Mouse (Mus musculus): Measurements from ENCODE around the gene Ccdc174.
"Not testable (repeated sequence)": the region's sequence is repeated elsewhere in the genome, so short reads cannot be mapped to it uniquely, and the experiment has no call there.

Ccdc174 gene

DNA sequence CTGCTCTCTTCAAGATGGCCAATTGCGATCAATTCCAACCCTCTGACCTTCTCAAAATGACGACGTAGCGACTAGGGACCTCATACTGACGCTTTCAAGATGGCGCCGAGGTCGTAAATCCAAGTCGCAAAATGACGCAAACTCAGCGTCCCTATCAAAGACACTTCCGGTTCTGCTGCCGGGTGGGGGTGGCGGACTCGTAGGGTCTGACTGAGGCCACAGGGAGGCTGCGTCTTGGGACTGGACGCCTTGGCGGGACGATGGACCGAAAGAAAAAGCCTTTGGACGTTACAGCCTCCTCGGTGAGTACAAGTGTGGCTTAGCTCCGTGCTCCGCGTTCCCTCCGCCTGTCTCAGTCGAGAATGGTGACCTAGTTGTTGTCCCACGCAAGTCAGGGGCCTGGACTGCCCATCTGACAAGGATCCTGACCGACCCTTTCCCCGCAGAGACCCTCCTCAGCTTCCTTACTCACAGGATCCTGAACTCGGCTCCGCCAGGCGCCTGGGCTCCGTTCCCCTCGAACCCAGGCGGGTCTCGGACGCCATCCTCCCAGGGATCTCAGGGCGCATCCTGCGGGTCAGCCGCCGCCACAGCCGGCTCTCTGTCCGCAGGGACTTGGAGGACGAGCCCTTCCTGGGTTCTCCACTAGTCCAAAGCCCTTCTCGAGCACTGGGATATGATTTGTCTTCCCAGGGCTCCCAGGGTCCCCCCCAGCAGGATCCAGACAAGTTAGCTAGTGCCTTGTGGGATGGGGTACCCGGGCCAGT, at the start of gene Ccdc174:
Gene Ccdc174, plus strand, starts transcription at position 169 of the 767 bp plus-strand sequence.
- DNase-seq (ENCODE audit: low read depth, low spot score), result peak; percentile 99

DNA sequence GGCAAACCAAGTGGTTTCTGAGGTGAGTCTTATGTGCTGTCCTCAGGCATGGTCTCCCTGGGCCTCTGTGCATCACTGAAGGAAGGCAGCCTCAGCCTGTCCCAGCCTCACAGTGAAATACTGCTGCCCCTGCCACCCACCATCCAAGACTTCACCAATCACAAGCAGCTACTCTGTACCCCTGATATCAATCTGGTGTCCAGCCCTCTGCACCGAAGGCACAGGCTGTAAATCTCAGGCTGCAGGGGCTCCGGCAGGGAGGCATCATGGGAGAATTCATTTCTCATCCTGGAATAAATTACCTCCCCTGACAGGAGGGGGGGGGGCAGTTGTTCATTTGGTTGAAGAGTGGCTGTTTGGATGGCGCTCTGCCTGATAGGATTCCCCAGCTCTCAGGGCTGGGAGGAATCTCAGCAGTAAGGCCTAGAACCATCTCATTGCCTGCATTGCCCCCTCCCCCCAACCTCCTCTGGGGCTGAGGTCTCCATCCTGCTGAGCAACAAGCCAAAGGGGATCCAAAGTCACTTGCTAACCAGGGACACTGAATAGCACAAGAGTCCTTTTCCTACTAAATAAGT, 44.9 kb upstream of the Ccdc174 start:
- no peak for DNase-seq (ENCODE audit: low read depth, low spot score)

GRCm38 (mm10) chr6:91839010-91839871, 38.6 kb upstream of the Ccdc174 start:
- DNase-seq (ENCODE audit: low read depth, low spot score), result peak; percentile 85

GRCm38 (mm10) chr6:91842897-91843627, 34.8 kb upstream of the Ccdc174 start:
- DNase-seq (ENCODE audit: low read depth, low spot score), result no peak

- DNase-seq (ENCODE audit: low read depth, low spot score), result no peak
Measured at GRCm38 (mm10) chr6:91843628-91844153, 34.2 kb upstream of the Ccdc174 start.

DNA sequence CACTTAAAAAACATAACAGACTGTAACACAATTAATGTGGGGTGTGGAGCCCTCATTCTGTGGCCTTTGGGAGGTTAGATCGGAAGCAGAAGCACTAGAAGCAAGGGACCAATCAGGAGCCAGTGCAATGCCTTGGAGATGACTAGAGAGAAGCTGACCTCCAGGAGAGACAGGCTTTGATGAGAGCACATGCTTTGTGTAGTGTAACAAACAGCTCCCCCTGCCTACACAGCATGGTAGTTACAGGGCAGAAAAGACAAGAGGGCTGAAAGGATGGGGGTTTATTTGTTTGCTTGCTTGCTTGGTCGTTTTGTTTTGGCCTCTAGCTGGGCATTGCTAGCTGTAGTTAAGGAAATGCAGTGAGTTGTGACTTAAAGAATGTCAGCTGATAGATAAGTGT, 25.3 kb upstream of the Ccdc174 start:
- peak; percentile 40 for DNase-seq (ENCODE audit: low read depth, low spot score)

DNA sequence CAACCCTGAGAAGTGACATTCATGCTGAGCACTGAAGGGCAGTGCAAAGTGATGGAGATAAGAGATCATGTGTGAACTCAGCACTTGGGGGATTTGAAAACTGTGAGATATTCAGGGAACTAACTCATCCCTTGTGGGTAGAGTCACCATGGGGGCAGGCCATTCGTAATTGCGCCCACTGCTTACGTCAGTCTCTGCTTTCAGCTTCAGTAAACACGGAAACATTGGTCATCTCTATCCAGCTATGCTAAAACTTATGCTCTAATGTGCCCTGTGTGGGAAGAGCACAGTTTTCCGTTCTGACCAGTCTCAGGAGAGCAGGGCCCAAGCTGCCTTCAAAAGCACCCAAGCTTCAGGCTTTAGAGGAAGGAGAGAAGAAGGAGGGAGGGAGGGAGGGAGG, 19.5 kb upstream of the Ccdc174 start:
- no peak for DNase-seq (ENCODE audit: low read depth, low spot score)

GRCm38 (mm10) chr6:91862848-91863247, 15.0 kb upstream of the Ccdc174 start:
- DNase-seq (ENCODE audit: low read depth, low spot score), result no peak

DNA sequence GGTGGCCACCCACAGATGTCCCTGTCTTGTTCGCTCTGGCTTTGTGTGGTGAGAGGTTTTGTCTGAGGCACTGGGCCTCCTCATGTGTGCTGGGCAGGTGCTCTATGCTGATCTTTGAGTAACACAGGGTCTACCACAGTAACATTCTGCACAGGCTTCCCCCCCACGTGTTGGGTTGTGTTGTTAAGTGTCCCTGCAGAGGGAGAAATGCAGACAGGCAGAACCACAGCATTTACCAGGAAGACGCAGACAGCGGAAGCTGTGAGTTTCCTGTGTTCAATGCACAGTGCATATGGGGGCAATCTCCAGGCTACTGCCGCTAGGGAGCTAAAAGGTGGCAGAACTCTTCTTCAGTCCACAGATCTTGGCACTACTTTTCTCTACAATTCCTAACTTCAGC, 13.3 kb upstream of the Ccdc174 start:
- no peak for DNase-seq (ENCODE audit: low read depth, low spot score)

DNA sequence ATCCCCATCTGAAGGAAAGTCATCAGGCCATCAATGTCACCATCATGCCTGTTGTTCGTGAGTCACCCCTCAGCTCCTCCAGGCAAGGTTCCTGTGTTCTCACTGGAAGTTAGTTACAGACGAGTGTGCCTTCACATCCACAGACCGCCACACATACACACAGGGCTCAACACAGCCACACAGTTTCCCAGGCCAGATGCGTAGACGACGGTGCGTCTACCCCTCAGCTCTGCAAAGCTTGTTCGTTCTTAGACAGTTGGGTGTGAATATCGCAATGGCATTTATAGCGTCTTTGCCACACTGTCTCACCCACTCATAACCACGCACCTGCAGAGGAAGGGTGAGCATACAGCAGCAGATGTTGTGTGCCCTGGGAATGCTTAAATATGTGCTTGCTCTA, 12.3 kb upstream of the Ccdc174 start:
- no peak for DNase-seq (ENCODE audit: low read depth, low spot score)

DNA sequence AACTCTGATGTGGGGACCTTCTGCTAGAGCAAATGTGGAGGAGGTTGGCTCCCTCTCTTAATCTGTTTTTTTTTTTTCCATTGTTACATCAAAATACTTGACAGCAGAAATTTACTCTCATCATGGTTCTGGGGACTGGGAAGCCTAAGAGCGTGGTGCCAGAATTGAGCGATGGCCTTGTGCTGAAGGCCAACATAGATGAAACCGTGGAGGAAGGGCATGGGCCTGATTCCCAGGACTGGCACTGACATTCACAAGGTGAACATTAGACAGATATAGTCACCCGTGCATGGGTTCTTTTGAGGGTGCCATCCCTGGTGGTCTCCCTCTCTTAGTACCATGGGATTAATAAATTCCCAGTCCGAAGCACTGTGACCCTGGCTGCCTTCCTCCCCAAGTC, 9.8 kb upstream of the Ccdc174 start:
- no peak for DNase-seq (ENCODE audit: low read depth, low spot score)

GRCm38 (mm10) chr6:91872781-91873180, 5.1 kb upstream of the Ccdc174 start:
- DNase-seq (ENCODE audit: low read depth, low spot score), result no peak

DNA sequence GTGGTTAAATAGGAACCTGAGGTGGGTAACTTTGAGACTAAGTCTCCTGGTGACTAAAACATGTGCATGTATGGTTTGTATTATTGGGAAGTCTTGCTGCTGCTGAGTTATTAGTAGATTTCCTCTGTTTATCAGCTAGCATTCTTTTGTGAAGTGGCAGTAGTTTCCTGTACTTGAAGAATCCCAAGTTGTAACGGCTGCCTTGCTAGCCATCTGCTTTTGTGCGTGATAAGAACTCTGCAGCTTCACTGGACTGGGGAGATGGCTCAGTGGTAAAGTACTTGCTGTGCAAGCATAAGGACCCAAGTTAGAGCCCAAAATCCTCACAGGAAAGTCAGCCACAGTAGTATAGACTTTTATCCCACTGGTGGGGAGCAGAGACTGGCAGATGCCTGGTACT, 6.0 kb downstream of the Ccdc174 start:
- no peak for DNase-seq (ENCODE audit: low read depth, low spot score)

DNA sequence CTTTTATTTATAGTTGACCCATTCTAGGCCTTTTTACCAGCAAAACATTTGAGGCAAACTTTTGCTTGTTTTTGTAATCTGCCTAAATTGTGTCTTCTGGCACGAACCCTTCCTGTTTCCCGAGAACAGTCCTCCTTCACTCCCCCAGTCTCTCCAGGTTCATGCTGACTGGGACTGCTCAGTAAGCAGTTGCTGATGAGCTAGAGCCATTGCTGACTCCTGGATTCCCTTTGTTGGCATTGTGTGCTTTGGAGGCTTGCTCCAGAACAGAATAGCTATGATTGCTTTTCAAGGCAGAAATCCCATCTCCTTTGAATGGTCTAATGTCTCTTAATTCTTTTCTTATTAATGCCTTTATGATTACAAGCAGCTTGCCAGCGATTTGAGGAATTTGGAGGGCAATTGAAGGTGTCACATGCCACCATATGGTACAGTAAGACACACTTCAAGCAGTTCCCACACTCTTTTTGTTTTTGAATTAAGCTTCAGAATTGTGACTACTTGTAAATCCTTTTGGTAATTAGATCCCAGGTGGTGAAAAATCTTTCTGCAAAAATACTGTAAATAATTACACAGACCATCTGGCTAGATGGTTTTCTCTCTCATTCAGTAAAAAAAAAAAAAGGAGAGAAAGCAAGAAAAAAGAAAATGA, 11.5 kb downstream of the Ccdc174 start:
- no peak for DNase-seq (ENCODE audit: low read depth, low spot score)

DNA sequence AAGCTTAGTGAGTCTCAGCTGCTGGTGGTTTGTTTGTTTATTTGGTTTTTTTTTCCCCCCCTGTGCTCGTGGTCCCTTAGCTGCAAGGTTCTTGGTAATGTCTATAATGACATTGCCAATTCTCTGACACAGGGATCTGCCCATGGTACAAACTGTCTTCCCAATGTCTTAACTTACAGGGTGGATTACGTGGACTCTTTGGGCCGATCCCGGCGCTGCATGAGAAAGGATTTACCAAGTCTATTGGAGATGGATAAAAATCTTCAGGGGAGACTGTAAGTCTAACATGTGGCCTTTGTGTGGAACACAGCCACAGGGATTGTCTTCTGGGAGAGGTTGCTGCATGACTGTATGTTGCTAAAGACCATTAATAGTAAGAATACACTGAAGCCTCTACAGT, 12.8 kb downstream of the Ccdc174 start:
- DNase-seq (ENCODE audit: low read depth, low spot score), result no peak

GRCm38 (mm10) chr6:91891776-91892175, 13.9 kb downstream of the Ccdc174 start:
- DNase-seq (ENCODE audit: low read depth, low spot score), result no peak

- DNase-seq (ENCODE audit: low read depth, low spot score), result no peak
Measured at GRCm38 (mm10) chr6:91896783-91897182, 18.9 kb downstream of the Ccdc174 start.

- peak; percentile 83 for DNase-seq (ENCODE audit: low read depth, low spot score)
Measured at GRCm38 (mm10) chr6:91901505-91901904, 23.7 kb downstream of the Ccdc174 start.

- not testable (repeated sequence) for DNase-seq (ENCODE audit: low read depth, low spot score)
Measured at GRCm38 (mm10) chr6:91902509-91902908, 24.7 kb downstream of the Ccdc174 start, which contains the start of gene 4930590J08Rik. 4930590J08Rik (plus strand) TSS chr6:91902809.

DNA sequence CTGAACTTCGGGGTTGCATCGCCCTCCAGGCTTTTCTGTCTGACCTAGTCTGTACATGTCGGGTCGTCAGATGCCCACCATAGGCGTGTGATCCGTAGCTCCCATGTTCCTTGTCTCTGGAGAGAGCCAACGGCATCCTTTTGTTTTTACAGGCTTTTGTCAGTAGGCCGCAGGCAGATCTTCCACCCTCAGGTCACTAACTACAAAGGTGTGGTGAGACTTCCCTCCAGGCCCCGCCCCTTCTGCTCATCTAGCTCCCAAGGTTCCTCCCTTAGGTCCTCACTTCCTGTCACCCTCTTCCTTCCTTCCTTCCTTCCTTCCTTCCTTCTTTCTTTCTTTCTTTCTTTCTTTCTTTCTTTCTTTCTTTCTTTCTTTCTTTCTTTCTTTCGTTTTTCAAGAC, 36.2 kb downstream of the Ccdc174 start:
- no peak for DNase-seq (ENCODE audit: low read depth, low spot score)

DNA sequence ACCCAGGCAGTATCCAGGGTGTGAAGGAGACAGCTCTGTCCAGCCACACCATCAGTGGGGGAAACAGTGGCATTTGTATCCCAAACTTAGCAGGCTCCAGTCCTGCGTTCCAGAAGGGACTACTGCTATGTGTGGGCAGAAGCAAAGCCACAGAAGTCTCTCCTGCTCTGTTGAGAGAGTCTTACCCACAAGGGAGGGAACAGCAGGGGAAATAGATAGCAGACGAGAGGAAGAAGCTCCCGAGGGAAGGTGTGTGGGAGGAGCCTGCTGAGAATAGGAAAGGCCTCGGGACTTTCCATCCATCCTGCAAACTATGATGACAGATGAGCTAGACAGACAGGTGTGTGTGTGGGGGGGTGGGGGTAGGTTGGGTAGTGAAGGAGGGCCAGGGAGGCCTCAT, 39.4 kb downstream of the Ccdc174 start:
- no peak for DNase-seq (ENCODE audit: low read depth, low spot score)

Measured in forelimb bud, embryonic 11.5 days (tissue).